Mouse (Mus musculus): ENCODE results near the gene Vezt.

Gene Vezt

DNA sequence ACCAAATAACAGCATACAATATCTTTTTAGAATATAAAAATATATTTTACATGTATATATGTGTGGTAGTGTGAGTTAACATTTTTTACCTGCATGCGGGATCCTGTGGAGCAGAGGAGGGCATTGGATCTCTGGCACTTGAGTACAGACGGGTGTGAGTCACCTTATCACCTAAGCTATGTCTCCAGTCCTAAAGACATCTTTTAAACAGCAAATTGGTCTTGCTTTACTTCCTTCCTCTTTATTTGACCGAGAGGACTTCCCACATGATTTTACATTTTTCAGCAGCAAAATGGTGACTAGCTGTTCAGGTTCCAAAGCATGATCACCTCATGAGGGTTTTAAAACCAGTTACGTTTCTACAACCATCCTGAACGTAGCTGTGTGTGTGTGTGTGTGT, 124.3 kb downstream of the Vezt start:
- DNase-seq (ENCODE audit: low spot score) = no peak

DNA sequence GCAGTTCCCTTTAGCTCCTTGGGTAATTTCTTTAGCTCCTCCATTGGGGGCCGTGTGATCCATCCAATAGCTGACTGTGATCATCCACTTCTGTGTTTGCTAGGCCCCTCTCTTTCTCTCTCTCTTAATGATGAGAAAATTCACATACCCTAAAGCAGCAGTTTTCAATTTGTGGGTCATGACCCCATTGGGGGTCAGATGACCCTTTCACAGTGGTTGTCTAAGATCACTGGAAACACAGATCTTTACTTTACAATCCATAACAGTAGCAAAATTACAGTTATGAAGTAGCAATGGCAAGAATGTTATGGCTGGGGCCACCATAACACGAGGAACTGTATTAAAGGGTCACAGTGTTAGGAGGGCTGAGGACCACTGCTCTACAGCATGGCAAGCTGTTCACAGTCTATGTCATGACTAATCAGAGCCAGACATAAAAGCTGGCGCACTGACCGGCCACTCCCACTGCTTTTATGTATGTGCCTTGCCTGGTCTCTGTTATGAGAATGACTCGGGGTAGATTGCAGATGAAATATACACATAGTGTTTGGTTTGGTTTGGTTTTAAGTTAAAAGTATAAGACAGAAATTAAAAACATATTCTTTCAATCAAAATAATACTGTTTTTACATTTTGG, 125.7 kb downstream of the Vezt start:
- no peak for DNase-seq (ENCODE audit: low spot score)

DNA sequence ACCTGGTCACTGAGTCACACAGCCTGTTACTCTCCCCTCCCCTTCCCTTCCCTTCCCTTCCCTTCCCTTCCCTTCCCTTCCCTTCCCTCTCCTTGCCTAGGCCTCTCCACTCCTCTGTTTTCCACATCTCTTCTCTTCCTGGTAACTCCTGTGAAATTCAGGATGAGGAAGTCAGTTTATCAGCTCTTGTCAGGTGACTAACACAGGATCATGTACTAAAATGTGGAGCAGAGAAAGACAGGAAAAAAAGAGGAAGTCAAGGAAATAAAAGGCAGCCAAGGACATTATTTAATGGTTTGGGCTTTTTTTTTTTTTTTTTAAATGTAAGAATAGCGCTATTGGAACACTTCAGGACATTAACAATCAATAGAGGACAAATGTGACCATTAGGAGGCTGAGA, 126.6 kb downstream of the Vezt start:
- no peak for DNase-seq (ENCODE audit: low spot score)

DNA sequence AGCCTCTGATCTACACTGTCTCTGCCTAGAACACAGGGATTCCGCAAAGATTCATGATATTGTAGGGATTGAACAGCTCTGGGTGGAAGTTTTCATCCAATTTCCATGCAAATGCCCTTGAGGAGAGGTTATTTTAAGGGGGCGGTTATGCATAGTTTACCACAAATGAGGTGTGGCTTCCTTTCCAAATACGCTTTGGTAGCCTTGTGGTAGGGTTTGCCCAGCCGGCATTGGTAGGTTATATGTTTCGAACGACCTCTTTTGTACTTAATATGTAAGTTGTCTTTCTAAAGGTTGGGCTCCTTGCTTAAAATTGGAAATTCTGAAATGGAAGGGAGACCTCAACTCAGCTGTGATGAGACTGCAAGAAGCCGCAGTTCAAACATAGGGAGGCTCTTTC, 127.1 kb downstream of the Vezt start:
- no peak for DNase-seq (ENCODE audit: low spot score)

DNA sequence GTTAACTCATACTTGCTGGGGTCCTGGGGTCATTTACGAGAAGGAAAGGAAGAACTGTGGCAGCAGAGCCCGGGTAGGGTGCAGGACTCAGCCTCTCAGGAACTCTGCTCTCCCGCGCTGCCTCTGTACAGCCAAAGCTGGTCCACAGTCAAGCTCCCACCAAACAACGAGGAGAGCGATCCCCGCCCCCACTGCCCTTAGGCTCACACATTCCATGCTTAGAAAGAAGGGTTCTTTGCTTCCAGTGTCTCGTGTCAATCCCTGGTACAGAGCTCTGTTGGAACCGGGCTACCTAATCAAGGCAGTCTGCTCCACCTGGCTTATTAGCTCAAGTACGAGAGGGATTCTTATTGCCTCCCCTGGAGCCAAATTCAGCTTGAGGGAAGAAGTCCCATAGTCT, 128.2 kb downstream of the Vezt start:
- DNase-seq (ENCODE audit: low spot score) = no peak

DNA sequence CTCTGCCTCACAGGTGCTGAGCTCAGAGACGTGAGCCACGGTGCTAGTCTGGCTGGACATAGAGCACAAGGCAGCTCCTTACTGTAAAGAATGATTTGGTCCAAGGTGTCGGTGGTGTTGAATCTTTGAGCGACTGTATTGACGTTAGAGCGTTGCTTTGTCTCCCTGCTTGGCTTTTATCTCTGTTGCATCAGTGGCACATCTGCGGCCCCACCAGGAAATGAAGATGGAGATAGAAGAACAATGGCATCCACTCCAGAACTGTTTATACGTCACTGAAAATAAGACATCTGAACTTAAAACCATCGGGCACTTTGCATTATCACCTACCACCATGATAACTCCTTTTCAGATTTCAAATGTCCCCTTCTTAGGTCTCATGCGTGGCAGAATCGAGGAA, 135.7 kb downstream of the Vezt start:
- no peak for DNase-seq (ENCODE audit: low spot score)

DNA sequence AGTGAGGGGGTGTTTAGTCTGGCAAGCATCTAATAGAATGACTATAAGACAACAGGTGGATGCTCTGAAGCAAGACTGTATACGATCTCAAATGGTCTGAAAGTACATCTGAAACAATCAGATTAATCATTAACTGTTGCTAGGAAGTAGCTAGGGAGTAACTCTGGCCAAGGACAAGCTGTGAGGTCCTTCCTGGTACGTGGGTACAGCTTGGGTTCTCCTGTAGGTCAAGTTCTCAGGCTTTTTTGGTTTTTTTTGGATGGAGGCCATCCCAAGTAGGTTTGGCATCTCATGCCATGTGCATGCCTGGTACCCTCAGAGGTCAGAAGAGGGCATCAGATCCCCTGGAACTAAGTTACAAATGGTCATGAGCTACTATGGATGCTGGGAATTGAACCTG, 136.3 kb downstream of the Vezt start:
- no peak for DNase-seq (ENCODE audit: low spot score)

DNA sequence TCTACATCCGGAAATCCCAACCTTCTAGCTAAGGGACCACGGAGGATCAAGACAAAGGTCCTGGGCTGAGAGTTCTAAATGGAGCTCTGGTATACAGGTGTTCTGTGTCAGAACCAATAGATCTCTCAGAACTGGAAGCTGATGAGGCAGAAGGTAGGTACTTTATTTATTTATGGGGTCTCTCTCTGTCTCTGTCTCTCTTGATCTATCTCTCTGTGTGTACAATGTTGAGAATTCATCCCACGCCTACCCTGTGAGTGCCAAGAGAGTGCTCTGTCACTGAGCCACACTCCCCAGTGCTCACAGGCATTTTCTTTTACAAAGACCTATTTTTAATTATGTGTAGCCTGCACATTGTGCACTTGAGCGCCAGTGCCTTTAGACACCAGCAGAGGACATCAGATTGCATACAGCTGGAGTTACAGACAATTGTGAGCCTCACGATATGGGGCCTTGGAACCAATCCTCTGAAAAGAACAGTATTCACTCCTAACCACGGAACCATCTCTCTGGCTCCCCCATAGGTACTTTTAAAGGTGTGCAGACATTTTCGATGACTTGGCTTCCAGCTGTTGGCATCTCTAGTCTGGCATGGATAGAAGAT, 138.5 kb downstream of the Vezt start, which contains the start of gene Metap2:
TSS of gene Metap2 (minus strand) at position 51 of the 604 bp plus-strand sequence.
- no peak for DNase-seq (ENCODE audit: low spot score)

DNA sequence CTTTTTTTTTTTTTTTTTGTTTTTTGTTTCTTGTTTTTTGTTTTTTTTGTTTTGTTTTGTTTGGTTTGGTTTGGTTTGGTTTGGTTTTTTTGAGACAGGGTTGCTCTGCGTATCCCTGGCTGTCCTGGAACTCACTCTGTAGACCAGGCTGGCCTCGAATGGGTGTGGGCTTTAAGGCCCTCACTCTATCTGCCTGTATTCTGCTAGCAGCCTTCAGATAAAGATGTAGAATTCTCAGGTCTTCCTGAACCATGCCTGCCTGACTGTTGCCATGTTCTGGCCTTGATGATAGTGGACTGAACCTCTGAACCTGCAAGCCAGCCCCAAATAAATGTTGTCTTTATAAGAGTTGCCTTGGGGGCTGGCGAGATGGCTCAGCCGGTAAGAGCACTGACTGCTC, 143.1 kb downstream of the Vezt start:
- no peak for DNase-seq (ENCODE audit: low spot score)

DNA sequence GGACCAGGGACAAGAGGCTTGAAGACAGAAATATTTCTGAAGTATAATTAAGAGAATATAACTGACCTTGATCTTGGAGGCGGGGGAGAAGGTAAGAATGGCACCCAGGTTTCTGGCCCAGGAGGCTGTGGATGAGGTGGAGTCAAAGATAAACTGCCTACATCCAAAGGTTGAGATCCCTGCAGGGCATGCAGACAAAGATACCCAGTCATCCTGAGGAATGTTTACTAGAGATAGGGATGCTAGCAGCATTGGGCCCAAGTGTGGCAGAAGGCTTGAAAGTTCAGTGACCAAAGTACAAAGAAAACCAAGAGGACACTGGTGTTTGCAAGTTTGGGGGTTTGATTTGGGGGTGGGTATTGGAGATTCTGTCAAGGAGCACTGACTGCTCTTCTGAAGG, 144.6 kb downstream of the Vezt start:
- DNase-seq (ENCODE audit: low spot score) = no peak

DNA sequence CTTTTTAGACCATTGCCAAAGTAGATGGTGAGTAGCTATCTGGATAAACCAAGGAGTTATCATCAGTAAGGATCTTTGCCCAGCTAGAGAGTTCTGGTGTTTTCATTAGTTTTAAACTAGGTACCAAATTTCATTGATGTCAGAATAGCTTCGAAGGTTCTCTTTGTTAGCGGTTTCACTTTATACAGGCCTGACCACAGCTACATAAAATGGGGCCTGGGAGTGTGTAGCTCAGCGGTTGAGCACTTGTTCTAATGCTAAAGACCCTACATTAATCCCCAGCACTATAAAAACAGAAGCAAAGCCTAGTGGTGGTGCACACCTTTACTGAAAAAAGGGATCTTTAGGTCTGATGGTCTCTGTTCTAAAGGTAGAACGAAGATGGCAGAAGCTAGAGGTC, 145.1 kb downstream of the Vezt start:
- DNase-seq (ENCODE audit: low spot score) = no peak

DNA sequence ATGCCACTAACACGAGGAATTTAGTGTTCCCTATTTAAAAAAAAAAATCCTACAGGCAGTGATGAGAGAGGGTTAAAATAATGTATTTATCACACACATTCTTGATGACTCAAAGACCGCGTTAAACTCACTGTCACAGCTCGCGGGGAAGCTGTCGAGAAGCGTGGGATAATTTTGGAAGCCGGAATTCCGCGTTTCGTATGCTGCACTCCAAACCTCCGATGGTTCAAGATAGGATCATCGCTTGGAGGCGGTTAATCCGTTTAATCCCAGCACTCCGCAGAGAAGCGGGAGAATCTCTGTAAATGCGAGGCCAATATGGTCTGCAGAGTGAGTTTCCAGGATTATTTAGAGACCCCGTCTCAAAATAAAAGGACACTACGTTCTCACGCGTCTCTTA, 145.6 kb downstream of the Vezt start:
- no peak for DNase-seq (ENCODE audit: low spot score)

DNA sequence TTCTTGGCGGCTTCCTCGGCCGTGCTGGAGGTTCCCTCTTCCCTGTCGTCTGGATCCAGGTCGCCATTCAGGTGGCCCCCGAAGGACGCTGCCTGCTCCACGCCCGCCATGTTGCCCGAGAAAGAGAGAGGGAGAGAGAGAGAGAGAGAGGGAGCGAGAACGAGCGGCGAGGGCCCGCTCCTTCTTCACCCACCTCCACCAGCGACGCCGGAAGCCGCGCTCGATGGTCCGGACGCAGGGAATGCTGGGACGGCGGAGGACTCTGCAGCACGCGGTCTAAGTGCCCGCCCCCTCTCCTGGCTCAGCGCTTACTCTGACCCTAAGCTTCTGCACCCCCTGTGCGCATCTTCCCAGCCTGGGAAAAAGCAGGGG, 146.1 kb downstream of the Vezt start:
- peak; percentile 88 for DNase-seq (ENCODE audit: low spot score)
